Mouse (Mus musculus) mouse embryonic stem cell (cell line): ENCODE results near the gene Rbm5.

ENCODE experiments used
- in situ Hi-C, 2 experiments: fragments of 300-500 bp; cut with MboI; formaldehyde crosslinking; loops; 1 replicate in 1 of 2; 3 replicates in 1 of 2; pipeline ENCODE4 v1.14.3; 2019 to 2020; ENCODE audit warnings: low sequenced_read_pairs in 2 of 2, low pct_unique_long_range_greater_than_20kb in 1 of 2, mixed read lengths in 1 of 2; ENCODE audit not compliant: unreplicated experiment in 1 of 2

The Rbm5 gene

DNA sequence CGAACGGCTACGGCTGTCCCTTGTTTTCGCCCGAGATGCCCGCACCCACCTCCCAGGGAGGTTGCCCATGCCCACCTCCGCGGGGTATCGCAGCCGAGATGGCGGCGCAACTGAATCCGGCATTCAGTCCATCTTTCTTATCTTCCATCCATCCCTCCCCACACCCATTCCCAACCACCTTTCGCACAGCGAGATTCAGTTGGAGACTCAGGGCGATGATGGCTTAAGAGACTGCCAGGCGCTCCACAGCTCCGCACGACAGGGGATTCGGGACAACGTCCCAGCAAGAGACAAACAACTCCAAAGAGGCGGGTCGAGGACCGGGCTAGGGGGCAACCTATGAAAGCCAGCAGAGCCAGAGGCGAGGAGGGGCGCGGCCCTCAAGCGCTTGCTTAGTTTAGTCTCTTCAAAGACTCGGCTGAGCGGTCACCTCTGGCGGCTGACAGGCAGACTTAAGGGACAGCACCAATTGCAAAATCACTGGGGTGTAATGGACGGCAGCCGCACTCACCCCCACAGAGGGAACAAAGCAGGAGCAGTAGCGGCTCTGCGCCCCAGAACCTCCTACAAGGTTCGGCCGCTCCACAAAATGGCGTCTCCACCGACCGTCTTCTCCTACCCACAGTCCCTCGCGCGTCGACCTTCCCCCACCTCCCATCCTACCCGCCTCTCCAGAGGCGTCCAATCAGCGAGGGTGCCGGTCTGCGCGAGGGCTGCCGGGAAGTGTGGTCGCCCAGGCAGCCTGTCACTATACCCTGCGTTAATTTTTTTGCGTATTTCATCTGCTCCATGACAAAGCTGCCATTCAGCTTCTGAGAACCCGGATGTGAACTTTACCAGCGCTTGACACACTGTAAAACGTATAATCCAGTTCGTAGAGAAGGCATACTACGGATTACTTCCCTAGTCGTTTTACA, at the start of gene Rbm5:
Gene Rbm5, minus strand, starts transcription at position 623 of the 917 bp plus-strand sequence.
- in situ Hi-C loops: loop anchor here in 1 of 2 experiments (25.0 kb wide), 1 partner anchor 767 kb away; no protein-coding TSS in a partner anchor

DNA sequence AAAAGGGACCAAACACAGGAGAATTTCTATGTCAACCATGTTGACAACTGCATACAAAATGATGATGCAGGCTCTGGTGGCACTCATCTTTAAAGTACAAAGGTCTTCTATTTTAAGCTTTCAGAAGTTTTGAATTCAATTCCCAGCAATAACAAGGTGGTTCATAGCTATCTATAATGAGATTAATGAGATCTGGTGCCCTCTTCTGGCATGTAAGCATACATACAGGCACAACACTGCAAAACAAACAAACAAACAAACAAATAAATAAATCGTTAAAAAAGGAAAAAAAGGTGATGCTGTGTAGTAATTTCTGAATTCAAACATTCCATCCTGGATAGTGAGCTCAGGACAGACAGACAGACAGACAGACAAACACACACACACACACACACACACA, 41.3 kb upstream of the Rbm5 start:
- in situ Hi-C loops: no loop called here

DNA sequence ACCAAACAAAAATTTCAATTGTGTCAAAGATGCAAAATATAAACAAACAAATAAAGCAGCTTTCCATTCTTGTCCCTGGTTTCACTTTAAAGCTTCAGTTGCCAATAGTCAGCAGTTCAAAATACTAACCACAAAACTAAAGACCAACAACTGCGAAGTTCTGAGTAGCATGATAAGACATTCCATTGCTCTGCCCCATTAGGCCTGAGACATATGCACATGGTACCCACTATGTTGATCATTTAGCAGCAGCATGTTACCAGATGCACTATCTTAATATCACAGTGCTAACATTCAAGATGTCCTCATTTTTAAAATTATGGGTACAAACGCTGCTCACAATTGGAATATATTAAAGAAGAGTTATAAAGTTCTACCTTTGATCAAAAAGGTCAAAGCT, 40.2 kb upstream of the Rbm5 start:
- in situ Hi-C loops: no loop called here

DNA sequence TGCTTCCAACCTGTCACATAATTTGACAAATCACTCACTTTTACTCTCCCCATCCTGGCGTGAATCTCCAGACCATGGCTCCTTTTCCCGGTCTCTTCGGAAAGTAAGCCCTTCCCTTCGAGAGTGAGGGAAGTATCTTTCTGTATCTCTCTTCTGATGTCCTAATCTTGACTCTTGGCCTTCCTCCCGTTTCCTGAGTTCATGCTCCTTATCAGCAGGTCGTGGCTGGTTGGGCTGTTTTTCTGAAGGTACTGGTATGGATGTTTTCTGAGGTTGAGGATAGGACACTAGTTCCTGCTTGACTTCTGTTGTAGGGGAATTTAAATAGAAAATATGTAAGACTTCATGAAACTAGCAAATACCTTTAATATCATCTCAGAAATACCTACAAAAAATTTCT, 20.9 kb upstream of the Rbm5 start:
- in situ Hi-C loops: loop anchor here in 1 of 2 experiments (25.0 kb wide), 1 partner anchor 929 kb away; no protein-coding TSS in a partner anchor

DNA sequence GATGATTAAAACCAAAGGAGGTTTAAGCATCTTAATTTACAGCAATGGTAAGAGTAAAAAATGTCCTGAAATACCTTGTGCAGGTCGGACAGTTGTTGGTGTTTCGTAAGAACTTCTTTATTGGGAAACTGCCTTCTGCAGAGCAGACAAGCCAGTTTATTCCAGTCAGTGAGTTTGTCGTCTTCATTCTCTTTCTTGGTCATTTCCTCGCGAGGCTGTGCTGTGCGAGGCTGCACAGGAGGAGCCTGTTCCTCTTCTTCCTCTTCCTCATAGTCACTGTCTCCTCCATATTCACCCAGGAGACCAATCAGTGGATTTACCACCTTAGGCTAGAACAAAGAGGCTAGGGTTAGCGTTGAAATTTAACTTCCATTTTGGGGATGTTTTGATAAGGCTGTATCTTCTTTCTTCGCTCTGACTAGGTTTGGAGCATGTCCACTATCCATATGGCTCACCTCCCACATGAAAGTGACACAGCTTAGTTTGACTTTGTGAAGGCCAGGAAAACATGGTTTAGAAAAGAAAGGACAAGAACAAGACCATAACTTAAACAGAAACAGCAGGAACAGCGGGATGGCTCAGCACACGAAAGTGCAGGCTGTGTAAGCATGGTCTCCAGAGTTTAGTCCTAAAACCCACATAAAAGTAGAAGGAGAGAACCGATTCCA, 11.9 kb upstream of the Rbm5 start:
- in situ Hi-C loops: loop anchor here in 1 of 2 experiments (25.0 kb wide), 1 partner anchor 920 kb away; no protein-coding TSS in a partner anchor

DNA sequence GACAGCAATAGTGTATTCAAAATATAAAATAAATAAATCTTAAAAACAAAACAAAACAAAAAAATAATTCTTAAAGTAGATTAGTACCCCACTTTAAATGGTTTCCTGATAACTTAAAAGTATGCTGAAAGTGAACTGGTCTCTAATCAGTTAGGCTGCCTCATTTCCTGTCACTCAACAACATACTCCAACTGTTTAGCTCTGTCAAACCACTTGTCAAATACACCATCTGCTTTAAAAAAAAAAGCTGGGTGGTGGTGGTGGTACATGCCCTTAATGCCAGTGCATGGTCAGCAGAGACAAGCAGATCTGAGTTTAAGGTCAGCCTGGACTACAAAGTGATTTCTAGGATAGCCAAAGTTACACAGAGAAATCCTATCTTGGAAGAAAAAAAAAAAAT, 6.0 kb upstream of the Rbm5 start:
- in situ Hi-C loops: loop anchor here in 1 of 2 experiments (25.0 kb wide), 1 partner anchor 915 kb away; no protein-coding TSS in a partner anchor

DNA sequence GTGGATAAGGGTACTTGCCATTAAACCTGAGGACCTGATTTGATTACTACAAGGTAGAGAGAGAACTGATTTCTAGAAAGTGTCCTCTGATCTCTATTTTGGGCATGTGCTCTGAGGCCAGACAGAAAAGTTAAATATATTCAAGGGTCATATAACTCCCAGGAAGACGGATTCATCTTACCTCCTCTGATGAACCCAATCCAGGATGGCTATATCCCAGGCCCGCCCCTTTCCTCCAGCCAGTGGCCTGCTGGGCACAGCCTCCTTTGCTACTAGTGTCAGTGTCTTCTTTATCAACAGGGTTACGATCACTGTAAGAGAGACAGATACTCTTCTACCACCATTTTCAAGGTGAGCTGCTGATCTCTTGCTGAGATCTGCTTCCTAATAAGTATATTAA, 3.6 kb upstream of the Rbm5 start:
- in situ Hi-C loops: loop anchor here in 1 of 2 experiments (25.0 kb wide), 1 partner anchor 763 kb away; no protein-coding TSS in a partner anchor

DNA sequence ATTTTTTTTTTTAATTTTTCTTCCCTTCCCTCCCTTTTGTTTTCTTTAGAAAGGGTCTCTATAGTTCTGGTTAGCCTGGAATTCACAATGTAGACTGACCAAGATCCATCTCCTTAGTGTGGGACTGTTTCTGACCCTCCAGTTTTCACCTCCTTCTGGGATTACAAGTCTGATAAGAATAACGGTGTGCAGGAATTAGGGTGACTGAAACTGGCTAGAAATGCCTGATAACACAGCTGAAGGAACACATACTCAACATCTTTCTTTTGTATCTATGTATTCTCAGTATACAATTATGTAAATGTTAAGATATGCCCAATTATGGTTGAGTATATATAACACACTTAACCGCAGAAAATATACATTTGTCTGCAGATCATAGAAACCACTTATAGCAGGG, 986 bp upstream of the Rbm5 start:
- in situ Hi-C loops: loop anchor here in 1 of 2 experiments (25.0 kb wide), 1 partner anchor 766 kb away; no protein-coding TSS in a partner anchor

DNA sequence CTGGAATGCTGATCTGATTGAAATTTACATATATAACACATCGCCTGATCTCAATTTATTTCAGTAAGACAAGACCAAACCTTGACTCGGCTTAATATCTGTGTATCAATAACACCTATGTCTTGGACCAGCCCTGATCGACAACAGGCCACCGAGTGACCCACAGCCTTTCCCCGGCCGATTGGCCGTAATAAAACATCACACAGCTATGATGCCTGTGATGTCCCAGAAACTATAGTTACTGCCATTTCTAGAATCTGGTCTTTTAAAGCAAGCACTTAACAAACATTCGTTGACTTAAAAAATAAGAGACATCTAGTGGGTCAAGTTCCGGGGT, 791 bp downstream of the Rbm5 start:
- in situ Hi-C loops: loop anchor here in 1 of 2 experiments (25.0 kb wide), 1 partner anchor 767 kb away; no protein-coding TSS in a partner anchor

DNA sequence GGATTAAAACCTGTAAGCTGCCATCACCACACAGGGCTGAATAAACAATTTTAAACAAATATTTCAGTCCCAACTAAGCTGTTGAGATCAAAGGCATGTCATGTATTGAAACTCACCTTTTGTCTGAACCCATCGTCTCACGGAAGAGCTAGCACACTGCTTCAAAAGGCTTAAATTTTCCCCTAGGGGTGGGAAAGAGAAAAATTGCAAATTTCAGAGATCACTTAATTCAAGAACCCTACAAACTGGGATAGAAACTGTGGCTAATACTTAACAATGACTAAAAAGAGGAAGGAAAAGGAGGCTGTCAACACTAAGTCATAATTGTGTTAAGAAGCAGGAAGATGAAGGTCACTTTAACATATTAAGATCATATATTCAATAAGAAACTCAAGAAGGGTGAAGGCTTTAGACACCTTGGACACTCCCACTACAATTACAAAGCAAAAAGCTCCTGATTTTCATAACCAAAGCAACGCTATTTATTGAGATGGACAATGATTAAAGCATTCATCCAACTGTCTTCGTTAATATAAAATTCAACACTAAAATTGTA, 1.3 kb downstream of the Rbm5 start:
- in situ Hi-C loops: loop anchor here in 1 of 2 experiments (25.0 kb wide), 1 partner anchor 768 kb away; no protein-coding TSS in a partner anchor

DNA sequence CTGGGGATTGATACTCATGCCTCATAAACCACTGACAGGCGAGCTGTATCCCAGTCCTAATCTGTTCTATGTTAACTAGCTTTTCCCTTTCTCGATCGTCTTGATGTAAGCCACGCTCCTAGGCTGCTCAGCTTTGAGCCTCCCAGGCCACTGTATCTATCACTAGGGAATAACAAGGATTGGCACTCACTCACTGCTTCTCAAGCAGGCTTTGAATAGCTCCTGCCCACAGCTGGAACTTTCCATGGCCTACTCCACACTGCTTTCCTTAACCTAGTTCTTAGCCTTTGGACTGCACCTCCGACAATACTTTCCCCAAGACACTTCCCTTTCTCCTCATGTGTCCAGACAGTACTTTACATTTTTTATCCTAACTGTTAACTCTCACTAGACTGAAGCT, 1.9 kb downstream of the Rbm5 start:
- in situ Hi-C loops: loop anchor here in 1 of 2 experiments (25.0 kb wide), 1 partner anchor 768 kb away; no protein-coding TSS in a partner anchor

DNA sequence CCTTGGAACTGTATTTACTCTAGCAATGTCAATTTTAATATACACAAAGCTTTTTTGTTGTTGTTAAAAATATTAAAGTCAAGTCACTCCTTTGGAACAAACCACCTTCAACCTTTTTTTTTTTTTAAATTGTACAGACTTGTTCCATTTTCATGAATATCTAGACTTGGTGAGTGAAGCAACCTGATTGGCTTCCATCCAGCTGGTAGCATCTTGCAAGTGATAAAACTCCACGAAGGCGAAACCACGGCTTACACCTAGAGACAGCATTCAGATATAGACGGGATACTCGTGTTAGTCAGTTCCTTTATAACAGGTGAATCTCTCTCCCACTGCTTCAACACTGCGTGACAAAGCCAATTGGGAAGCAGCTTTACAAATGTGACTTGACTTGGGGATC, 11.2 kb downstream of the Rbm5 start:
- in situ Hi-C loops: loop anchor here in 1 of 2 experiments (25.0 kb wide), 1 partner anchor 778 kb away; no protein-coding TSS in a partner anchor

DNA sequence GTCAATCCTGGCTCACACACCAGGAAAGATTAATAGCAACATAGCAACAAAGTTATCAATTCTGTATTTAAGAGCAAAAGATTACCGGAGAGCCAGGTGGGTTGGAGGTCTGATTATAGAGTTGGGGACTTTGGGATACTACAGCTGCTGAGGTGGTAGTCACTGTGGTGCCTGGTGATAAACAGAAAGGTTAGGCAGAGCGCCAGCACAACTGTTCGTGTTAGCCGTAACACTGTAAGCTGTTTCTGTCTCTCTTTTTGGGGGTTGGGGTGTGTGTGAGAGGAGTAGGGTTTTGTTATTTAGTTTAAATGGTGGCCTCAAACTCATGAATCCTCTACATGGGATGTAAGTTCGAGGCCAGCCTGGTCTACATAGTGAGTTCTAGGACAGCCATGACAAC, 20.4 kb downstream of the Rbm5 start:
- in situ Hi-C loops: loop anchor here in 1 of 2 experiments (25.0 kb wide), 1 partner anchor 787 kb away; no protein-coding TSS in a partner anchor

DNA sequence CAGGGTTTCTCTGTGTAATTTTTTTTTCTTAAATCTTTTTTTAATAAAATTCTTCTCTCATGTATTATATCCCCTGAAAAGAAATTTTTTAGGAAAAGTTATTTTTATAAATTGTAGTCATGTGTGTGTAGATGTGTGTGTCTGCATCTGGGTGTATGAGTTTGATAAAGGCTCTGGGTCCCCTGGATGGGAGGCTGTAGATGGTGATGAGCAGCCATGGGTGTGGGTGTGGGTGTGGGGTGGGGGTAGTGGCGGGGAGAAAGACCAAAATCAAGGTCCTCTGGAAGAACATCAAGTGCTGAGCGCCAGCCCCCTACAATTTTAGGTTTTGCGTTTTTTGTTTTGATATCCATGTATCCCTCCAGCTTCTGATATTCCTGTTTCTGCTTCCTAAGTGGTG, 22.7 kb downstream of the Rbm5 start:
- in situ Hi-C loops: loop anchor here in 1 of 2 experiments (25.0 kb wide), 1 partner anchor 886 kb away; no protein-coding TSS in a partner anchor

DNA sequence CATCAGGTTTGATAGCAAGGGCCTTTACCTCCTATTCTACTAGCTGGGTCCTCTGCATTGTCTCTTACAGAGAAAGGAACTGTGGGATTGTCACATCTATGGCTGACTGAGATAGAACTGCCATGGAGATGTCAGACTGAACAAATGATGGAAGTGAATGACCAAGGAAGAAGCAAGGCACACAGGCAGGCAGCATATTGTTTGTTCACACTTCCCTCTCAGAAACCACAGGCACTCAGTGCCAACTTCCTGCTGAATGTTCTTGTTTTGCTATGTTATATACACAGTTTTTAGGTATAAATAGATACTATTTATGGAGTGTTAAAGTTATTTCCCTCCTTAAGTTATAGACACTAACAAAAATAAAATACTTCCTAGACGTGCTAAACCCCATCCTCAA, 23.5 kb downstream of the Rbm5 start:
- in situ Hi-C loops: loop anchor here in 1 of 2 experiments (25.0 kb wide), 1 partner anchor 885 kb away; no protein-coding TSS in a partner anchor

DNA sequence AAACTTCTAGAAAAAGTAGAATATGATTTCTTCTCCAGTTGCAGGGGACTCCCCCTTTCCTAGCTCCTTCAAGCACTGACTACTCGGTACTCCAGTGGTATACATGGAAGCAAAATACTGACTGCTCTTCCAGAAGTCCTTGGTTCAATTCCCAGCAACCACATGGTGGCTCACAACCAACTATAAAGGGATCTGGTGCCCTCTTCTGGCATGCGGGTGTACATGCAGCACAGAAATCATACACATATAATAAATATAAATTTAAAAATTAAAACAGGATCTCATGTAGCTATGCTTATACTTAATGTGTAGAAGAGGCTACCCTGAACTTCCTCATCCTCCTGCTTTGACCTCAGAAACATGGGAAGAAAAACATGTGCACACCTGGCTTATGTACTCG, 24.1 kb downstream of the Rbm5 start:
- in situ Hi-C loops: loop anchor here in 1 of 2 experiments (25.0 kb wide), 1 partner anchor 884 kb away; no protein-coding TSS in a partner anchor

DNA sequence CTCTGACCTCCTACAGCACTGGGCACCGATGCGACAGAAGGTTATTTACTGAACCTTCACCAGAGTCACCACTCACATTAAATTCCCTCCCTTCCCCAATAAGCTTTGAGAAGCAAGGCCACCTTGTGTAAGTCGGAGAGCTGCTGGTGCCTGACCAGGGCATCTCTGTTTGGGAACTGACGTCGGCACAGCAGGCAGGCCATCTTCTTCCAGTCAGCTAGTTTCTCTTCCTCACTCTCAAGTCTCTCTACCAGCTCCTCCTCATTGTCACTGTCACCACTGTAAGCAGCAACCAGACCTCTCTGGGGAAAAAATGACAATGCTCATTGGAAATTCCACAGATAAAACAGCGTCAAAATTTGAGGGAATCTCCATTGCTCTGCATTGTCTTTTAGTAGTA, 26.7 kb downstream of the Rbm5 start:
- in situ Hi-C loops: loop anchor here in 1 of 2 experiments (25.0 kb wide), 1 partner anchor 882 kb away; no protein-coding TSS in a partner anchor

DNA sequence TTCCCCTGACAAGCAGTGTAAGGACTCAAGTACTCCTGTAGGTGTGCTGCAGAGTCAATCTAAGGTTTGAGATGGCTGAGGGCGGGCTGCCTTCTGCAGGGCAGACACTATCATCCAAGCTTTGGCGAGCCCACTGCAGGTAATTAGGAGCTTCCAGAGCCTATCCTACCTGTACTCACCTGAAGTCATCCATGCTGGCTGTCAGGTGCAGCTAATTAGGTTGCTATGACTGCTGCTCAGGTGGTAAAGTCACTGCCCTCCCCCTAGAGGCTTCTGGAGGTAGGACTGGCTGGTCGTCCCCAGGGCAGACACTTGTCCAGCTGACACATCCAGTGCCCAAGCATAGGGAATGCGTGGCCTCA, 32.0 kb downstream of the Rbm5 start:
- in situ Hi-C loops: loop anchor here (5.0 to 25.0 kb wide), 2 partner anchors 52 to 877 kb away; no protein-coding TSS in a partner anchor
